Comparison of ENCODE assay signal across 9 mouse cellular contexts in genomic region chr12:73953420-73954186, GRCm38 (mm10). TPM values are rescaled to one million over a fixed set of nuclear protein-coding genes. Genes with fewer than 3 reads are reported as not detected.
A peak's percentile ranks its signal among the peaks of the same experiment; 100 is the strongest.
DNase-seq lines count a peak whose midpoint lies in the region; ATAC-seq and TF ChIP-seq lines count a peak whose summit lies in the region.
"Had no signal": no experiment of that assay in that cellular context is flagged by ENCODE, and none has a peak within 500 bp of the region (broad histone marks: within the 10 kb centered on the region; RNA-seq: fewer than 3 reads in every experiment).

No protein-coding gene starts in this region.

- peak overlapping the region; percentile 49 for H3K4me2 ChIP-seq in forebrain, postnatal 0 days (ENCODE audit: low read depth)
- H3K4me2 ChIP-seq in liver, embryonic 13.5 days, result peak overlapping the region; percentile 73

- no peak for TF ChIP-seq CTCF in forebrain, postnatal 0 days (IDR thresholded peaks at IDR 0.05; ENCODE audit: low read depth)

- H3K27ac ChIP-seq in forebrain, postnatal 0 days (ENCODE audit: low read depth, low read length), result no peak overlapping the region
- peak overlapping the region; percentile 13; the same call in 1 of the 2 replicates for H3K27ac ChIP-seq in liver, embryonic 13.5 days

- peak overlapping the region; percentile 28 for H3K4me3 ChIP-seq in forebrain, postnatal 0 days (ENCODE audit: low read depth, low read length)
- H3K4me3 ChIP-seq in liver, embryonic 13.5 days (replicated peaks), result peak overlapping the region; percentile 55

- H3K4me1 ChIP-seq in forebrain, postnatal 0 days (ENCODE audit: insufficient read depth), result peaks cover 3% of the 10 kb centered on the region; the same call in 1 of the 2 replicates
- H3K4me1 ChIP-seq in liver, embryonic 13.5 days (replicated peaks), result peaks cover 36% of the 10 kb centered on the region

- peak overlapping the region; percentile 33; the same call in 1 of the 2 replicates for H3K9ac ChIP-seq in forebrain, postnatal 0 days
- H3K9ac ChIP-seq in liver, embryonic 13.5 days, result peak overlapping the region; percentile 63

- no peaks in the 10 kb centered on the region for H3K27me3 ChIP-seq in forebrain, postnatal 0 days (ENCODE audit: insufficient read depth, low read length)
- no peaks in the 10 kb centered on the region for H3K27me3 ChIP-seq in liver, embryonic 13.5 days

- WGBS in forebrain, postnatal 0 days, result 56% methylated on average over 14 of the region's 14 CpGs
- 15% methylated on average over 14 of the region's 14 CpGs for WGBS in liver, embryonic 13.5 days (ENCODE audit: insufficient replicate concordance)

- no peak for ATAC-seq in forebrain, postnatal 0 days
- peak; percentile 76 for ATAC-seq in liver, embryonic 13.5 days (ENCODE audit: low read depth)

- H3K9me3 ChIP-seq in forebrain, postnatal 0 days (ENCODE audit: low read length), result no peaks in the 10 kb centered on the region
- no peaks in the 10 kb centered on the region for H3K9me3 ChIP-seq in liver, embryonic 13.5 days (replicated peaks)

- no peaks in the 10 kb centered on the region for H3K36me3 ChIP-seq in forebrain, postnatal 0 days (ENCODE audit: insufficient read depth)
- H3K36me3 ChIP-seq in liver, embryonic 13.5 days, result no peaks in the 10 kb centered on the region

- peak; percentile 84 for DNase-seq in 416B (ENCODE audit: low read depth)
- peak; percentile 14 to 40 for DNase-seq in CD8-positive naive resting alpha-beta T cell, adult 2 months (ENCODE audit: low read depth in 2 of 2, low spot score in 2 of 2)
- DNase-seq in forebrain, postnatal 0 days, result no peak
- peak; percentile 20 for DNase-seq in liver, embryonic 13.5 days
- DNase-seq in thymus, postnatal 0 days (ENCODE audit: low spot score), result peak; percentile 64
- no peak for DNase-seq in cerebellum, adult 11 months
- DNase-seq in left cerebral cortex, adult 8-10 months (ENCODE audit: low spot score in 2 of 2), result no peak
- DNase-seq in spleen, postnatal 4 days (ENCODE audit: low spot score in 2 of 2), result no peak

RNA-seq across cellular contexts. Expression of gene Snapc1, which starts 10.7 kb away (rescaled TPM):
- total RNA-seq in forebrain, postnatal 0 days (2014; rRNA removed), result 18.1 and 21.9 TPM in 2 replicates
- 15.2 and 17.9 TPM in 2 replicates for polyA plus RNA-seq in forebrain, postnatal 0 days (2015; fragmentation: Nextera tagmentation; extraction: Ambion mirVana)
- 5.4 and 7.5 TPM in 2 replicates for polyA plus RNA-seq in liver, embryonic 13.5 days (2015; fragmentation: Nextera tagmentation; extraction: Ambion mirVana)
- 15.0 and 15.6 TPM in 2 replicates for polyA plus RNA-seq in thymus, postnatal 0 days (2015; fragmentation: Nextera tagmentation; extraction: Ambion mirVana)
- total RNA-seq in left cerebral cortex, adult 8-10 months (2022), result 10 to 100 TPM; 37.6 to 46.6 (median 41.7) TPM

RNA-seq across cellular contexts. Expression of gene Gm49321, which starts 16.1 kb away (rescaled TPM):
- not detected in 2 replicates for total RNA-seq in forebrain, postnatal 0 days (2014; rRNA removed)
- 10.0 and 15.7 TPM in 2 replicates for polyA plus RNA-seq in forebrain, postnatal 0 days (2015; fragmentation: Nextera tagmentation; extraction: Ambion mirVana)
- 3.5 and 5.5 TPM in 2 replicates for polyA plus RNA-seq in liver, embryonic 13.5 days (2015; fragmentation: Nextera tagmentation; extraction: Ambion mirVana)
- 7.6 and 10.0 TPM in 2 replicates for polyA plus RNA-seq in thymus, postnatal 0 days (2015; fragmentation: Nextera tagmentation; extraction: Ambion mirVana)
- 10 to 100 TPM in 3 of 4 experiments, 1 to 10 TPM in 1; 8.3 to 16.2 (median 13.5) TPM for total RNA-seq in left cerebral cortex, adult 8-10 months (2022)
- polyA plus RNA-seq: cortical plate, adult 2 months had no signal

RNA-seq across cellular contexts. Expression of gene Syt16, which starts 43.9 kb away (rescaled TPM):
- total RNA-seq in forebrain, postnatal 0 days (2014; rRNA removed), result 114 TPM in 2 replicates
- 95.2 and 102 TPM in 2 replicates for polyA plus RNA-seq in forebrain, postnatal 0 days (2015; fragmentation: Nextera tagmentation; extraction: Ambion mirVana)
- polyA plus RNA-seq in liver, embryonic 13.5 days (2015; fragmentation: Nextera tagmentation; extraction: Ambion mirVana), result 0.09 and 0.10 TPM in 2 replicates
- 0.04 and 0.09 TPM in 2 replicates for polyA plus RNA-seq in thymus, postnatal 0 days (2015; fragmentation: Nextera tagmentation; extraction: Ambion mirVana)
- total RNA-seq in left cerebral cortex, adult 8-10 months (2022), result 10 to 100 TPM; 71.8 to 83.4 (median 74.2) TPM

RNA-seq across cellular contexts. Expression of gene Hif1a, which starts 52.4 kb away (rescaled TPM):
- 101 and 118 TPM in 2 replicates for total RNA-seq in forebrain, postnatal 0 days (2014; rRNA removed)
- polyA plus RNA-seq in forebrain, postnatal 0 days (2015; fragmentation: Nextera tagmentation; extraction: Ambion mirVana), result 48.5 and 56.6 TPM in 2 replicates
- polyA plus RNA-seq in liver, embryonic 13.5 days (2015; fragmentation: Nextera tagmentation; extraction: Ambion mirVana), result 15.2 and 20.2 TPM in 2 replicates
- polyA plus RNA-seq in thymus, postnatal 0 days (2015; fragmentation: Nextera tagmentation; extraction: Ambion mirVana), result 75.2 and 75.7 TPM in 2 replicates
- 10 to 100 TPM; 57.7 to 66.6 (median 64.3) TPM for total RNA-seq in left cerebral cortex, adult 8-10 months (2022)

Comparison
In these comparisons a context has a peak if more than half of its experiments do, and no peak if none do; other contexts are left out.
1. DNase-seq: peak in 416B (single experiment), CD8-positive naive resting alpha-beta T cell, adult 2 months (2 of 2), liver, embryonic 13.5 days (single experiment) and thymus, postnatal 0 days (single experiment); none in forebrain, postnatal 0 days (single experiment), cerebellum, adult 11 months (single experiment), left cerebral cortex, adult 8-10 months (0 of 2) and spleen, postnatal 4 days (0 of 2).
2. RNA of gene Syt16, which starts 43.9 kb away (polyA plus RNA-seq): 95.2 to 102 TPM in forebrain, postnatal 0 days; 0.09 to 0.10 TPM in liver, embryonic 13.5 days and 0.04 to 0.09 TPM in thymus, postnatal 0 days; every median in the first group is over 10 times any median in the second.